Mouse (Mus musculus) embryonic facial prominence, embryonic 11.5 days (tissue): ENCODE data around the gene Zbtb8a. TPM values are rescaled to one million over a fixed set of nuclear protein-coding genes. Genes with fewer than 3 reads are reported as not detected.
A peak's percentile ranks its signal among the peaks of the same experiment; 100 is the strongest.

Experiments used
- ATAC-seq: fragments of 200-750 bp; cut with Nextera tagmentation; replicated peaks from 2 replicates; pipeline ENCODE4 v1.8.0; 2017; ENCODE audit warnings: low read depth; ENCODE audit not compliant: insufficient number of reproducible peaks, low FRiP score, low TSS enrichment
- DNase-seq: peaks from one replicate; pipeline ENCODE4 v3.0.0-alpha.2; 2015; ENCODE audit warnings: low spot score
- H3K27ac ChIP-seq: fragments of 300-500 bp; sonication (generic); replicated peaks from 2 replicates; pipeline ENCODE4 v1.5.1; 2014; ENCODE audit warnings: mild to moderate bottlenecking, low read depth, low read length, control low read depth
- H3K27me3 ChIP-seq: fragments of 300-500 bp; sonication (generic); 2 replicates; pipeline ENCODE4 v1.6.1; 2014; ENCODE audit warnings: mild to moderate bottlenecking, low read length, moderate library complexity, mixed read lengths; ENCODE audit not compliant: control insufficient read depth, insufficient read depth
- H3K36me3 ChIP-seq: fragments of 300-500 bp; sonication (generic); replicated peaks from 2 replicates; pipeline ENCODE4 v1.6.1; 2014; ENCODE audit warnings: low read depth, mild to moderate bottlenecking, low read length, moderate library complexity, mixed read lengths; ENCODE audit not compliant: control insufficient read depth, insufficient read depth
- H3K4me1 ChIP-seq: fragments of 300-500 bp; sonication (generic); 2 replicates; pipeline ENCODE4 v1.6.1; 2014; ENCODE audit warnings: low read length, mixed read lengths; ENCODE audit not compliant: control insufficient read depth, insufficient read depth
- H3K4me2 ChIP-seq: fragments of 300-500 bp; sonication (generic); 2 replicates; pipeline ENCODE4 v1.6.1; 2014; ENCODE audit warnings: low read depth, mild to moderate bottlenecking, control low read depth, low read length, moderate library complexity
- H3K4me3 ChIP-seq: fragments of 300-500 bp; sonication (generic); 2 replicates; pipeline ENCODE4 v1.5.1; 2014; ENCODE audit warnings: low read depth, low read length, control low read depth
- H3K9ac ChIP-seq: fragments of 300-500 bp; sonication (generic); replicated peaks from 2 replicates; pipeline ENCODE4 v1.6.1; 2014; ENCODE audit warnings: mild to moderate bottlenecking, control low read depth, low read length
- H3K9me3 ChIP-seq: fragments of 300-500 bp; sonication (generic); replicated peaks from 2 replicates; pipeline ENCODE4 v1.6.1; 2016; ENCODE audit warnings: mild to moderate bottlenecking, low read length, inconsistent platforms, mixed read lengths; ENCODE audit not compliant: control insufficient read depth
- WGBS: fragments of 180-500 bp; shearing (Covaris S2); extraction: QIAGEN DNeasy Blood & Tissue Kit; methylation state at CpG from one replicate; pipeline ENCODE4 v1.1.7; 2014; 5-methylcytosine and 5-hydroxymethylcytosine counted together
- polyA plus RNA-seq: library from polyadenylated mRNA; unstranded; fragments of >200 nt; fragmentation: Nextera tagmentation; extraction: Ambion mirVana; gene quantifications from 2 replicates; pipeline ENCODE4 v1.2.1, GENCODE M21; 2014

Zbtb8a gene
- polyA plus RNA-seq, 1 experiment from 2014 or later = 6.5 TPM

GRCm38 (mm10) chr4:129341888-129342287, 36.0 kb downstream of the Zbtb8a start:
- whole genome bisulfite sequencing = 92% methylated on average over 1 of the region's 1 CpGs
- Histone ChIP-seq H3K4me1 (no peaks in the 10 kb centered on the region), H3K27me3 (no peaks in the 10 kb centered on the region), H3K4me3 (no peak overlapping the region), H3K27ac (no peak overlapping the region), H3K9me3 (no peaks in the 10 kb centered on the region), H3K9ac (no peak overlapping the region), H3K4me2 (no peak overlapping the region), H3K36me3 (no peaks in the 10 kb centered on the region; the same call in none of the 2 replicates)
- DNase-seq (peak; percentile 26), ATAC-seq (no peak)

- Histone ChIP-seq H3K27ac (no peak overlapping the region), H3K9ac (no peak overlapping the region), H3K36me3 (no peaks in the 10 kb centered on the region; the same call in 1 of the 2 replicates), H3K27me3 (no peaks in the 10 kb centered on the region), H3K4me1 (no peaks in the 10 kb centered on the region), H3K4me2 (no peak overlapping the region), H3K9me3 (no peaks in the 10 kb centered on the region), H3K4me3 (no peak overlapping the region)
- 94% methylated on average over 3 of the region's 3 CpGs for WGBS
- DNase-seq (no peak), ATAC-seq (no peak)
Measured at GRCm38 (mm10) chr4:129339743-129340142, 38.2 kb downstream of the Zbtb8a start.

GRCm38 (mm10) chr4:129336291-129336690, 41.6 kb downstream of the Zbtb8a start:
- ATAC-seq = no peak
- H3K27me3 ChIP-seq = no peaks in the 10 kb centered on the region
- no peak for DNase-seq
- H3K9me3 ChIP-seq = no peaks in the 10 kb centered on the region
- H3K9ac ChIP-seq = peak overlapping the region; percentile 78
- H3K36me3 ChIP-seq = no peaks in the 10 kb centered on the region; the same call in 1 of the 2 replicates
- WGBS = 50% methylated on average over 14 of the region's 14 CpGs
- H3K4me1 ChIP-seq = peaks cover 1% of the 10 kb centered on the region; the same call in 1 of the 2 replicates
- H3K4me3 ChIP-seq = peak overlapping the region; percentile 95
- H3K4me2 ChIP-seq = peak overlapping the region; percentile 57
- H3K27ac ChIP-seq = peak overlapping the region; percentile 94

GRCm38 (mm10) chr4:129335216-129336074, 42.5 kb downstream of the Zbtb8a start, which contains the start of the genes Rbbp4 and Zbtb8os:
TSS of gene Rbbp4 (minus strand) at chr4:129335370.
TSS of gene Zbtb8os (plus strand) at chr4:129335695.
- H3K4me3 ChIP-seq = peak within 1 kb of the TSS; percentile 95
- DNase-seq (peak; percentile 100), ATAC-seq (peak; percentile 95)
- H3K36me3 ChIP-seq = peaks cover 3% of the 10 kb centered on the region; the same call in 1 of the 2 replicates
- WGBS = under 1% methylated on average over 73 of the region's 73 CpGs
- peak within 1 kb of the TSS; percentile 99 for H3K9ac ChIP-seq
- H3K4me1 ChIP-seq = peaks cover 3% of the 10 kb centered on the region; the same call in 1 of the 2 replicates
- H3K27ac ChIP-seq = peak within 1 kb of the TSS; percentile 97
- no peaks in the 10 kb centered on the region for H3K9me3 ChIP-seq
- peak within 1 kb of the TSS; percentile 57 for H3K4me2 ChIP-seq
- no peaks in the 10 kb centered on the region for H3K27me3 ChIP-seq

- Histone ChIP-seq H3K9me3 (no peaks in the 10 kb centered on the region), H3K4me3 (peak overlapping the region; percentile 95), H3K9ac (peak overlapping the region; percentile 99), H3K4me1 (peaks cover 3% of the 10 kb centered on the region; the same call in 1 of the 2 replicates), H3K27me3 (no peaks in the 10 kb centered on the region), H3K36me3 (peaks cover 4% of the 10 kb centered on the region; the same call in 1 of the 2 replicates), H3K27ac (peak overlapping the region; percentile 97), H3K4me2 (peak overlapping the region; percentile 55)
- WGBS = under 1% methylated on average over 62 of the region's 62 CpGs
- DNase-seq = no peak
- peak; percentile 32 for ATAC-seq
Measured at GRCm38 (mm10) chr4:129334677-129335215, 43.2 kb downstream of the Zbtb8a start.

GRCm38 (mm10) chr4:129332846-129333245, 45.1 kb downstream of the Zbtb8a start:
- ATAC-seq (no peak), DNase-seq (no peak)
- peaks cover 3% of the 10 kb centered on the region; the same call in 1 of the 2 replicates for H3K4me1 ChIP-seq
- no peaks in the 10 kb centered on the region for H3K27me3 ChIP-seq
- H3K9me3 ChIP-seq = no peaks in the 10 kb centered on the region
- peak overlapping the region; percentile 17 for H3K4me2 ChIP-seq
- H3K4me3 ChIP-seq = no peak overlapping the region; the same call in 1 of the 2 replicates
- no peak overlapping the region for H3K9ac ChIP-seq
- WGBS = 49% methylated on average over 1 of the region's 1 CpGs
- H3K36me3 ChIP-seq = peaks cover 10% of the 10 kb centered on the region
- H3K27ac ChIP-seq = no peak overlapping the region

GRCm38 (mm10) chr4:129326191-129326590, 51.7 kb downstream of the Zbtb8a start:
- Histone ChIP-seq H3K27ac (no peak overlapping the region), H3K4me2 (no peak overlapping the region), H3K9ac (no peak overlapping the region), H3K4me3 (no peak overlapping the region), H3K9me3 (no peaks in the 10 kb centered on the region), H3K4me1 (peaks cover 1% of the 10 kb centered on the region; the same call in 1 of the 2 replicates), H3K36me3 (peaks cover 17% of the 10 kb centered on the region), H3K27me3 (no peaks in the 10 kb centered on the region)
- WGBS = 90% methylated on average over 1 of the region's 1 CpGs
- ATAC-seq = no peak
- DNase-seq = no peak

- Histone ChIP-seq H3K4me1 (no peaks in the 10 kb centered on the region), H3K27ac (no peak overlapping the region), H3K9me3 (no peaks in the 10 kb centered on the region), H3K36me3 (peaks cover 13% of the 10 kb centered on the region), H3K4me2 (no peak overlapping the region), H3K27me3 (no peaks in the 10 kb centered on the region), H3K4me3 (no peak overlapping the region), H3K9ac (no peak overlapping the region)
- DNase-seq (no peak), ATAC-seq (no peak)
- 82% methylated on average over 1 of the region's 1 CpGs for WGBS
Measured at GRCm38 (mm10) chr4:129324756-129325155, 53.2 kb downstream of the Zbtb8a start.
